Mouse (Mus musculus) G1E (cell line): ENCODE measurements around the gene Chil1. TPM values are rescaled to one million over a fixed set of nuclear protein-coding genes. Genes with fewer than 3 reads are reported as not detected.

ENCODE experiments used
- ATAC-seq: 2 replicates; pipeline ENCODE4 v1.8.0; 2016; ENCODE audit warnings: mild to moderate bottlenecking; ENCODE audit not compliant: insufficient number of reproducible peaks, poor library complexity, low FRiP score, severe bottlenecking; ENCODE audit errors: extremely low read depth
- DNase-seq: peaks from one replicate; pipeline ENCODE4 v3.0.0; 2012; ENCODE audit warnings: low spot score
- H3K27me3 ChIP-seq: 2 replicates; pipeline ENCODE4 v1.6.1; 2012; ENCODE audit warnings: mild to moderate bottlenecking, low read length, inconsistent platforms; ENCODE audit not compliant: insufficient read depth
- H3K36me3 ChIP-seq: replicated peaks from 2 replicates; pipeline ENCODE3; 2012; ENCODE audit warnings: mild to moderate bottlenecking, inconsistent platforms
- H3K4me1 ChIP-seq: 2 replicates; pipeline ENCODE4 v1.6.1; 2012; ENCODE audit warnings: low read depth, low read length, inconsistent platforms, mixed read lengths; ENCODE audit not compliant: insufficient read depth
- H3K4me3 ChIP-seq: 2 replicates; pipeline ENCODE4 v1.5.1; 2012; ENCODE audit warnings: low read depth, mild to moderate bottlenecking, inconsistent platforms, low read length, moderate library complexity, mixed read lengths
- H3K9me3 ChIP-seq: replicated peaks from 2 replicates; pipeline ENCODE4 v1.6.1; 2012; ENCODE audit warnings: inconsistent platforms
- CTCF ChIP-seq: IDR thresholded peaks from 2 replicates; pipeline ENCODE4 v1.5.1; 2012; ENCODE audit warnings: low read depth, low read length, inconsistent platforms, mixed read lengths
- GATA1 ChIP-seq: IDR thresholded peaks from 2 replicates; pipeline ENCODE4 v1.6.1; 2012; ENCODE audit warnings: borderline replicate concordance, low read length, inconsistent platforms, mixed read lengths
- GATA2 ChIP-seq: IDR thresholded peaks from 2 replicates; pipeline ENCODE4 v1.6.1; 2012; ENCODE audit warnings: low read depth, low read length, inconsistent platforms, borderline replicate concordance
- POLR2AphosphoS5 ChIP-seq: IDR thresholded peaks from 2 replicates; pipeline ENCODE4 v1.6.1; 2012; ENCODE audit warnings: low read depth, low read length, inconsistent platforms; ENCODE audit not compliant: insufficient replicate concordance
- TAL1 ChIP-seq: conservative IDR thresholded peaks from 2 replicates; pipeline ENCODE4 v1.6.1; 2012; ENCODE audit warnings: low read depth, low read length, inconsistent platforms, mixed read lengths
- polyA plus RNA-seq: library from polyadenylated mRNA; stranded (reverse); fragments of >175 nt; gene quantifications from 2 replicates; pipeline ENCODE4 v1.2.3, GENCODE M21; 2012
- total RNA-seq, 2 experiments: library from RNA; stranded (forward) in 1 of 2; stranded (reverse) in 1 of 2; fragments of 200-1000 nt in 1 of 2; fragments of >200 nt in 1 of 2; fragmentation: Nextera tagmentation in 1 of 2; gene quantifications; 2 replicates each; pipeline ENCODE4 v1.2.3; 2014 to 2017

Gene Chil1
- total and polyA plus RNA-seq, 3 experiments: not detected

DNA sequence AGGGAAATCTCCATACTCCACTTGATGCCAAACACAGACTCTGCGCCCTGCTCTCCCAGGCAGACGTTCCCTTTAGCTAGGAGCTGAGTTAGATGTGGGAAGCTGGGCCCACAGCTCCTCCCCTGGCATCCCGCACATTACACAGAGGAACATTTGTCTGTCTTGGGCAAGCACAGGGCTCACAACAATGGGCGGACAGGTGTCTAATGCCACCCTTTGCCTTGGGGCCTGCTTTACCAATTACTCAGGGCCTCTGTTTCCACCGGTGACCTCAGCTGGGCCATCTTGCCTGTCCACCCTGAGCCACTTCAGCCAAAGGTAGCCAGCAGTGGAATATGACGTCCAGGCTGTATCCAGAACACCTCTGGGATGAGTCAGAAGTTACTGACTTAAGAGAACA, 20.6 kb upstream of the Chil1 start:
- Histone ChIP-seq H3K9me3 (no peaks in the 10 kb centered on the region), H3K36me3 (no peaks in the 10 kb centered on the region)
- no peak for DNase-seq

DNA sequence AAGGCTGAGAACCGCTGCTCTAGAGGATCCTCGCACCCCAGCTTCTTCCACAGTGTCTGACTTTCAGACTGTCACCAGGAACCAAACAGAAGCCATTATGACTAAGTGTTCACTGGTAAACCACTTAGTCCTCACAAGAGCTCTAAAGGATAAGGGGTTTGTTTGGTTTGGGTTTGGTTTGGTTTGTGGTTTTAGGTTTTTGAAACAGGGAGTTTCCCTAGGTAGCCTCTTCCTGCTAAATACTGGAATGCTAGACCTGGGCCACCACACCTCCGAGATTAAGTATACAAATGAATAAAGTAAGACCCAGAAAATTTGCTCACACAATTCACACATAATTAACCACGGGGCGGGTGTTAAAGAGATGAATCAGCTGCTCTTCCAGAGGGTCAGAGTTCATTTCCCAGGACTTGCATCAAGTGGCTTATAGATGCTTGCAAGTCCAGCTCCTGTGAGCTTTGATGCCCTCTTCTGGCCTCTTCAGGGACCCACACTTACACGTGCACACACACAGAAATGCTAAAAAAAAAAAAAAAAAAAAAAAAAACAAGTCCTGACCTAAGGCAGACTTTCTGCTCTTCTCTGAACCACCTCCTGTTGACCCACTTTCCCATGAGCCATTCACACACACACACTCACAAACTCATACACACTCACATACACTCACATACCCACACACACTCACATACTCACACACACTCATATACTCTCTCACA, 19.3 kb upstream of the Chil1 start:
- ATAC-seq (no peak), DNase-seq (no peak)
- peaks cover 36% of the 10 kb centered on the region for H3K27me3 ChIP-seq
- H3K4me1 ChIP-seq: no peaks in the 10 kb centered on the region
- no peak for TF ChIP-seq POLR2AphosphoS5
- TF ChIP-seq TAL1: no peak
- TF ChIP-seq GATA1: no peak
- no peak for TF ChIP-seq GATA2
- TF ChIP-seq CTCF: no peak
- H3K9me3 ChIP-seq: no peaks in the 10 kb centered on the region
- no peak overlapping the region for H3K4me3 ChIP-seq
- no peaks in the 10 kb centered on the region for H3K36me3 ChIP-seq

More for the DNA sequence above, 20.6 kb upstream of the Chil1 start:
- no peak for ATAC-seq
- TF ChIP-seq POLR2AphosphoS5 (no peak), TAL1 (no peak), CTCF (no peak), GATA2 (no peak), GATA1 (no peak)
- peaks cover 28% of the 10 kb centered on the region for H3K27me3 ChIP-seq
- no peaks in the 10 kb centered on the region for H3K4me1 ChIP-seq
- H3K4me3 ChIP-seq: no peak overlapping the region

DNA sequence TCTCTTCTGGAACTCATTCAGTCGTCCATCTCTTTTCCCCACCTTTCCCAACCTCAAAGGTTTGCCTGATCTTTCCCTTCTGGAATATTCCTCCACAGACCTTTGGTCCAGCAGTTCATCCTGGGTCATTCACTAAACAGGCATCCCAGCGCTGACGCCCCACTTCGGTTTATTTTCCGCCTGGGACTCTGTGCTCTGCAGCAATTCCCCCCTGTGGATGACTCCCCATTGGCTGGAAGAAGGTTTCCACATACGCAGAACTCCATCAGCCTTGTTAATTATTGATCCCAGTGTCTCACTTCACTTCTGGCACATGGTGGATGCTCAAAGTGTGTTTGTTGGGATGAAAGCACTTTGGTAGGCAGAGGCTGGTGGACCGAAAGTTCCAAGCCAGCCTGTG, 18.5 kb upstream of the Chil1 start:
- ATAC-seq: no peak
- H3K4me3 ChIP-seq: no peak overlapping the region
- no peak for DNase-seq
- peaks cover 3% of the 10 kb centered on the region; the same call in 1 of the 2 replicates for H3K4me1 ChIP-seq
- H3K27me3 ChIP-seq: peaks cover 42% of the 10 kb centered on the region
- TF ChIP-seq TAL1: no peak
- no peak for TF ChIP-seq GATA1
- TF ChIP-seq POLR2AphosphoS5: no peak
- no peak for TF ChIP-seq CTCF
- TF ChIP-seq GATA2: no peak
- no peaks in the 10 kb centered on the region for H3K36me3 ChIP-seq
- no peaks in the 10 kb centered on the region for H3K9me3 ChIP-seq

DNA sequence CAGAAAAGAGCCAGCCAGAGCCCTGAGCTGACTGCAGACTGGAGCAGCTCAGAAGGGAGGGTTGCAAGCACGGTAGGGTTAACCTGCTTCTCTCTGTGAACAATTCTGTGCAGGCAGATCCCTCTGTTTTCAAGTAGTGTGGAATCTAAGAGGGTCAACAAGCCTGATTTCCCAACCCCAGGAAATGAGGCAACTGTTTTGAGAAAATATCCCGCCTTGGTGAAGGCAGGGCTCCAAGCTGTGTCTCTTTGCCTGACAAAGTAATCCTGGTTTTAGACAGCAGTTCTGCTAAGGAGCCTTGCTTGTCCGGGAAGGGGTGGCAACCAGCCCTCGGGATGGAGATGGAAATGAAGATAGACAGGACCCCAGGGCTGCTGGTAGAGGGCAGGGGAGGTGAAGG, 17.5 kb upstream of the Chil1 start:
- no peak overlapping the region for H3K4me3 ChIP-seq
- peaks cover 50% of the 10 kb centered on the region for H3K27me3 ChIP-seq
- H3K36me3 ChIP-seq: no peaks in the 10 kb centered on the region
- no peaks in the 10 kb centered on the region for H3K9me3 ChIP-seq
- no peak for ATAC-seq
- H3K4me1 ChIP-seq: peaks cover 6% of the 10 kb centered on the region; the same call in 1 of the 2 replicates
- TF ChIP-seq GATA1 (no peak), CTCF (no peak), GATA2 (no peak), TAL1 (no peak), POLR2AphosphoS5 (no peak)
- no peak for DNase-seq

DNA sequence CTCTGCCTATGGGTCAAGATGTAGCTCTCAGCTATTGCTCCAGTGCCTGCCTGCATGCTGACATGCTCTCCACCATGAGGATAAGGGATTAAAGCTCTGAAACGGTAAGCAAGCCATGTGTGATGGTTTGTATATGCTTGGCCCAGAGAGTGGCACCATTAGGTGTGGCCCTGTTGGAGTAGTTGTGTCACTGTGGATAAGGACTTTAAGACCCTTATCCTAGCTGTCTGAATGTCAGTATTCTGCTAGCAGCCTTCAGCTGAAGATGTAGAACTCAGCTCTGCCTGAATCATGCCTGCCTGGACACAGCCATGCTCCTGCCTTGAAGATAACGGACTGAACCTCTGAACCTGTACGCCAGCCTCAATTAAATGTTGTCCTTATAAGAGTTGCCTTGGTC, 15.4 kb upstream of the Chil1 start:
- DNase-seq: no peak
- no peaks in the 10 kb centered on the region for H3K36me3 ChIP-seq
- no peak overlapping the region for H3K4me3 ChIP-seq
- H3K27me3 ChIP-seq: peaks cover 40% of the 10 kb centered on the region
- peaks cover 6% of the 10 kb centered on the region; the same call in 1 of the 2 replicates for H3K4me1 ChIP-seq
- TF ChIP-seq POLR2AphosphoS5: no peak
- TF ChIP-seq TAL1: no peak
- no peak for TF ChIP-seq CTCF
- TF ChIP-seq GATA1: no peak
- TF ChIP-seq GATA2: no peak
- ATAC-seq: no peak
- no peaks in the 10 kb centered on the region for H3K9me3 ChIP-seq

DNA sequence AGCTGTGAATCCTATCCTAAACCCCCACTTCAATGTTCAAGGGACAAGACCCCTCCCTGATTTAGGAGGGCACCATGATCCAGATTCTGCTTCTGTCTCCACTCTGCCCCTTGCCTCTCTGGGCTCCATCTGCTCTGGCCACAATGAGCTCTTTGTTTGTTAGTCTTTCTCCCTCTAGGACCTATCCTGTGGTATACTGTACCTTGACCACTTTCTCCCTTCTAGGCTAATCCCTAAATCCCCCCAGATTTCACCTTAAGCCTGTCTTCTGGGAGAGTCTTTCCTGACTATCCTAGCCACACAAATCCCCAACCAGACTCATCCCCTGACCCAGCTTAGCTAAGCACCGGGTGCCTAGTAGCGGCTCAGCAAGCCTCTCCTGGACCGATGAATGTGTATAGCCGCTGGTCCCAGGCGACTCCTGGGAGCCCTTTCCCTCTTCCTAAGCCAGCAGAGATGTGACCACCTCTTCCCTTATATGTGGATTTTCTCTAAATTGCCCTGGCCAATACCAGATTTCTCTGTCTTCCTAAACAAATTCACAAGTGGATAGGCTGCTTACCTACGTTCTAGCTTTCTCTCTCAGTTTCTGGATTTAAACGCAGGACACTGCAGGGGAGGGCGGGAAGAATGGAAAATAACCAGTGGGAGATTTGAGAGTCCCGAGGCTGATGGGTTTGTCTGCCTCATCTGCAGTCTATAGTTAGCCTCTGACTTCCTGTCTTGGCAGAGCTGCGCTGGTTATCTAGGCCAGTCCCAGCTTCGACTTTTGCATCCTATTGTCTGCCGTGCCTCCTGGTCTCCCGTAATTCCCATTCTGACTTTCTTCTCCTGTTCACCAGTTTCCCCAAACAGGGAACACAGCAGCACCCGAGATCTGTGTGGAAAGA, 14.3 kb upstream of the Chil1 start:
- TF ChIP-seq CTCF (no peak), TAL1 (no peak), POLR2AphosphoS5 (no peak), GATA1 (no peak), GATA2 (no peak)
- Histone ChIP-seq H3K27me3 (peaks cover 38% of the 10 kb centered on the region), H3K4me1 (peaks cover 6% of the 10 kb centered on the region; the same call in 1 of the 2 replicates), H3K4me3 (no peak overlapping the region), H3K9me3 (no peaks in the 10 kb centered on the region), H3K36me3 (no peaks in the 10 kb centered on the region)
- ATAC-seq: no peak
- no peak for DNase-seq
